Mouse (Mus musculus): ENCODE measurements around the gene Pygm. TPM values are rescaled to one million over a fixed set of nuclear protein-coding genes. Genes with fewer than 3 reads are reported as not detected.

Pygm gene
- polyA plus RNA-seq, 1 experiment from 2014 or later, result 84.3 TPM

GRCm38 (mm10) chr19:6340524-6341452 is 43.4 kb upstream of the Pygm start, which contains the start of gene Map4k2:
Gene Map4k2 (plus strand): TSS chr19:6341135.
- Histone ChIP-seq H3K4me1 (ENCODE audit: control insufficient read depth, insufficient read depth, low read length) (peaks cover 11% of the 10 kb centered on the region), H3K4me3 (ENCODE audit: low read depth, low read length) (peak within 1 kb of the TSS; percentile 68), H3K36me3 (ENCODE audit: control insufficient read depth, insufficient read depth, low read length) (peaks cover 67% of the 10 kb centered on the region), H3K27me3 (replicated peaks; ENCODE audit: control insufficient read depth, insufficient read depth, low read length) (no peaks in the 10 kb centered on the region), H3K4me2 (ENCODE audit: low read depth, low read length) (peak within 1 kb of the TSS; percentile 88), H3K9ac (ENCODE audit: low read depth, low read length) (peak within 1 kb of the TSS; percentile 76), H3K9me3 (ENCODE audit: control insufficient read depth, low read length) (no peaks in the 10 kb centered on the region), H3K27ac (replicated peaks; ENCODE audit: low read depth, low read length) (peak within 1 kb of the TSS; percentile 46; the same call in 1 of the 2 replicates)
- peak; percentile 86 for DNase-seq (ENCODE audit: low spot score)
- peak; percentile 84 for ATAC-seq (ENCODE audit: low read depth)
- WGBS, result 8% methylated on average over 45 of the region's 72 CpGs

DNA sequence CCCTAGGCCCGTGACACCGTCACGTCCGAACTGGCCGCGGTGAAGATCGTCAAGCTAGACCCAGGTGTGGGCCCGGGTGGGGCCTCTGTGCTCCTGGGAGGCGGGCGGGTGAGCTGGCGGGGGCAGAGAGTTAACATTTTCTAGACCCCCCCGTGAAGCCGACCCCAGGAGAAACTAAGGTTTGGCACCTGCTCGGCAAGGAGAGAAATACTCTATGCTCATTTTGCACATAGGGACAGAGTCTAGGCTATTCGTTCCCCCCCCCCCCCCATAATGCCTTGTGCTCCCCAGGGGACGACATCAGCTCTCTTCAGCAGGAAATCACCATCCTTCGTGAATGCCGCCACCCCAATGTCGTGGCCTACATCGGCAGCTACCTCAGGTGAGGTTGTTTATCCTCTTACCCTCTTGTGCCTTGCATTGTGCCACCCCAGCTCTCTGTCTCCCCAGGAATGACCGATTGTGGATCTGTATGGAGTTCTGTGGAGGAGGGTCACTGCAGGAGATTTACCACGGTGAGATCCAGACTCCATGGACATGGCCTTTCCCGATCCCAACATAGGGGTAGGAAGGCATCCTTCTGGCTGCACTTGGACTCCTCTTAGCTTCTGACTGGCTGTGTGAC is 42.6 kb upstream of the Pygm start:
- Histone ChIP-seq H3K27ac (replicated peaks; ENCODE audit: low read depth, low read length) (peak overlapping the region; percentile 46; the same call in 1 of the 2 replicates), H3K36me3 (ENCODE audit: control insufficient read depth, insufficient read depth, low read length) (peaks cover 75% of the 10 kb centered on the region), H3K9me3 (ENCODE audit: control insufficient read depth, low read length) (no peaks in the 10 kb centered on the region), H3K27me3 (replicated peaks; ENCODE audit: control insufficient read depth, insufficient read depth, low read length) (no peaks in the 10 kb centered on the region), H3K4me2 (ENCODE audit: low read depth, low read length) (peak overlapping the region; percentile 88), H3K4me3 (ENCODE audit: low read depth, low read length) (peak overlapping the region; percentile 68), H3K9ac (ENCODE audit: low read depth, low read length) (peak overlapping the region; percentile 76), H3K4me1 (ENCODE audit: control insufficient read depth, insufficient read depth, low read length) (peaks cover 4% of the 10 kb centered on the region)
- 11% methylated on average over 20 of the region's 23 CpGs for WGBS
- DNase-seq (ENCODE audit: low spot score) (no peak), ATAC-seq (ENCODE audit: low read depth) (no peak)

DNA sequence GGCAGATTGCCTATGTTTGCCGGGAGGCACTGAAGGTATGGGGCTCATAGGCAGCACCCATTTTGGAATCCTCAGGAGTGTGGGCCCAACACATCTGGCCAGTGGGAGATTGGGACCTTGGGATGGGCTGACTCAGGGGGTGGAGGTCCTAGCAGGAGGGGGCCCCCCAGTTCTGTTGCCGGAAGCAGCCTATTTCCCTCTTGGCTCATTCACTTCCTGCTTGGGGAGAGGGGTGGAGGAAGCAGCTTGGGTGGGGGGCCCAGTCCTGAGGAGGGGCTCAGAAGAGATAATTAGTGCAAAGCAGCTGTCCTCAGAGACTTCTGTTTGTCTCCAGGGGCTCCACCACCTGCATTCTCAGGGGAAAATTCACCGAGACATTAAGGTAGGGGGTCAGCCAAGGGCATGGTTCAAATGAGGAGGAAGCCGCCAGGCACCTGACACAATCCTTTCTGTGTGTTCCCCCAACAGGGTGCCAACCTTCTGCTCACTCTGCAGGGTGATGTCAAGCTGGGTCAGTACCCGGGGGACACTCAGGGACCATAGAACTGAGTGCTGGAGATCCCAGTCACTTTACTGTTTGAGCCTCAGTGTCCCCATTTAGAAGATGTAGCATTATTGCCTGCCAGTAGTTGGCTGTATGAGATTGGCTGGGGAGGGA is 41.8 kb upstream of the Pygm start:
- ATAC-seq (ENCODE audit: low read depth) (no peak), DNase-seq (ENCODE audit: low spot score) (no peak)
- Histone ChIP-seq H3K27me3 (replicated peaks; ENCODE audit: control insufficient read depth, insufficient read depth, low read length) (no peaks in the 10 kb centered on the region), H3K27ac (replicated peaks; ENCODE audit: low read depth, low read length) (no peak overlapping the region), H3K9me3 (ENCODE audit: control insufficient read depth, low read length) (no peaks in the 10 kb centered on the region), H3K36me3 (ENCODE audit: control insufficient read depth, insufficient read depth, low read length) (peaks cover 76% of the 10 kb centered on the region), H3K4me2 (ENCODE audit: low read depth, low read length) (no peak overlapping the region; the same call in 1 of the 2 replicates), H3K4me1 (ENCODE audit: control insufficient read depth, insufficient read depth, low read length) (no peaks in the 10 kb centered on the region), H3K4me3 (ENCODE audit: low read depth, low read length) (no peak overlapping the region), H3K9ac (ENCODE audit: low read depth, low read length) (no peak overlapping the region)
- 62% methylated on average over 5 of the region's 5 CpGs for WGBS

DNA sequence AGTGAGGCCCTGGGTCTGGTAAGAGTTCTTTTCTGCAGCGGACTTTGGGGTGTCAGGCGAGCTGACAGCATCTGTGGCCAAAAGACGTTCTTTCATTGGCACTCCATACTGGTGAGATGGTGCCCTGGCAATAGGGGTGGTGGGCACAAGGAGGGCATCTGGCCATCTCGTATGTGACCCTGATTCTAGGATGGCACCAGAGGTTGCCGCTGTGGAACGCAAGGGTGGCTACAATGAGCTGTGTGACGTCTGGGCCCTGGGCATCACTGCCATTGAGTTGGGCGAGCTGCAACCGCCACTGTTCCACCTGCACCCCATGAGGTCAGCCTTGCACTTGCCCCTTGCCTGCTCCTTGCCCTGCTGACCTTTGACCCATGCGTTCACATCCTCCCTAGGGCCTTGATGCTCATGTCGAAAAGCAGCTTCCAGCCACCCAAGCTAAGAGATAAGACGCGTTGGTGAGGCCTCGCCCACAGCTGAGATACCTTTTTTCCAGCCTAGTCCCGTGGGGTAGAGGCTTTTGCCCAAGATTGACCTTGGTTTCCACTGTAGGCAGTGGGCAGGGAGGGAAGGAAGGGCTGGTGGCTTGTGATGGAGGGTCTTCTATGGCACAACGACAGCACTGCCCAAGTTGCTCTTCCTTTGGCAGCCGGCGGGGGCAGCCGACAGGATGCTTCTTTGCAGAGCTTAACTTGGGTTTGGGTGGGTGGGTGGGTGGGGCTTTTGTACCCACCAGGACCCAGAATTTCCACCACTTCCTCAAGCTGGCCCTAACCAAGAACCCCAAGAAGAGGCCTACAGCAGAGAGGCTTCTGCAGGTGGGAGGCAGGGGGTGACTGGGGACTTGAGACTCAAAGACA is 40.9 kb upstream of the Pygm start:
- H3K36me3 ChIP-seq (ENCODE audit: control insufficient read depth, insufficient read depth, low read length), result peaks cover 70% of the 10 kb centered on the region

GRCm38 (mm10) chr19:6343996-6344395 is 40.2 kb upstream of the Pygm start:
- H3K4me3 ChIP-seq (ENCODE audit: low read depth, low read length), result no peak overlapping the region
- peaks cover 65% of the 10 kb centered on the region for H3K36me3 ChIP-seq (ENCODE audit: control insufficient read depth, insufficient read depth, low read length)
- DNase-seq (ENCODE audit: low spot score), result no peak
- no peaks in the 10 kb centered on the region for H3K27me3 ChIP-seq (replicated peaks; ENCODE audit: control insufficient read depth, insufficient read depth, low read length)
- H3K4me2 ChIP-seq (ENCODE audit: low read depth, low read length), result no peak overlapping the region
- 93% methylated on average over 5 of the region's 5 CpGs for WGBS
- no peaks in the 10 kb centered on the region for H3K4me1 ChIP-seq (ENCODE audit: control insufficient read depth, insufficient read depth, low read length)
- no peak for ATAC-seq (ENCODE audit: low read depth)
- H3K27ac ChIP-seq (replicated peaks; ENCODE audit: low read depth, low read length), result no peak overlapping the region
- H3K9me3 ChIP-seq (ENCODE audit: control insufficient read depth, low read length), result no peaks in the 10 kb centered on the region
- H3K9ac ChIP-seq (ENCODE audit: low read depth, low read length), result no peak overlapping the region

More for the DNA sequence above, 40.9 kb upstream of the Pygm start:
- DNase-seq (ENCODE audit: low spot score), result no peak
- no peak for ATAC-seq (ENCODE audit: low read depth)
- no peaks in the 10 kb centered on the region for H3K4me1 ChIP-seq (ENCODE audit: control insufficient read depth, insufficient read depth, low read length)
- H3K27me3 ChIP-seq (replicated peaks; ENCODE audit: control insufficient read depth, insufficient read depth, low read length), result no peaks in the 10 kb centered on the region
- 83% methylated on average over 19 of the region's 19 CpGs for WGBS
- no peak overlapping the region for H3K9ac ChIP-seq (ENCODE audit: low read depth, low read length)
- no peak overlapping the region for H3K27ac ChIP-seq (replicated peaks; ENCODE audit: low read depth, low read length)
- H3K4me3 ChIP-seq (ENCODE audit: low read depth, low read length), result no peak overlapping the region
- H3K4me2 ChIP-seq (ENCODE audit: low read depth, low read length), result no peak overlapping the region
- no peaks in the 10 kb centered on the region for H3K9me3 ChIP-seq (ENCODE audit: control insufficient read depth, low read length)

DNA sequence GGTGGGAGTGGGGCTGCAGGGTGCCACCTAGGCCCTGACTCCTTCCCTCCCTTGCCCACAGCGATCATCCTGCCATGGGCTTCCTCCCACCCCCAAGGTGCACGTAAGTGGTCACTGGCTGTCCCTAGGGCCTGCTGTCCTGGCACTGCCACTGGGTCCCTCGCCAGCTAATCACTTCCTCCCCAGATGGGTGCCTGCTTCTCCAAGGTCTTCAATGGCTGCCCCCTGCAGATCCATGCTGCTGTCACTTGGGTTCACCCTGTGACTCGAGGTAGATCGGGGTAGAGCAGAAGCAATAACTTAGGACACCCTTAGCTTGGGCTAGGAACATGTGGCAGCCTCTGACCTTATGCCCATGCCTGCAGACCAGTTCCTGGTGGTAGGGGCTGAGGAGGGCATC is 38.2 kb upstream of the Pygm start:
- Histone ChIP-seq H3K36me3 (ENCODE audit: control insufficient read depth, insufficient read depth, low read length) (peaks cover 60% of the 10 kb centered on the region), H3K9ac (ENCODE audit: low read depth, low read length) (no peak overlapping the region), H3K4me1 (ENCODE audit: control insufficient read depth, insufficient read depth, low read length) (no peaks in the 10 kb centered on the region), H3K9me3 (ENCODE audit: control insufficient read depth, low read length) (no peaks in the 10 kb centered on the region), H3K4me3 (ENCODE audit: low read depth, low read length) (no peak overlapping the region), H3K27me3 (replicated peaks; ENCODE audit: control insufficient read depth, insufficient read depth, low read length) (no peaks in the 10 kb centered on the region), H3K27ac (replicated peaks; ENCODE audit: low read depth, low read length) (no peak overlapping the region), H3K4me2 (ENCODE audit: low read depth, low read length) (no peak overlapping the region)
- ATAC-seq (ENCODE audit: low read depth) (no peak), DNase-seq (ENCODE audit: low spot score) (no peak)
- WGBS, result 93% methylated on average over 4 of the region's 5 CpGs

DNA sequence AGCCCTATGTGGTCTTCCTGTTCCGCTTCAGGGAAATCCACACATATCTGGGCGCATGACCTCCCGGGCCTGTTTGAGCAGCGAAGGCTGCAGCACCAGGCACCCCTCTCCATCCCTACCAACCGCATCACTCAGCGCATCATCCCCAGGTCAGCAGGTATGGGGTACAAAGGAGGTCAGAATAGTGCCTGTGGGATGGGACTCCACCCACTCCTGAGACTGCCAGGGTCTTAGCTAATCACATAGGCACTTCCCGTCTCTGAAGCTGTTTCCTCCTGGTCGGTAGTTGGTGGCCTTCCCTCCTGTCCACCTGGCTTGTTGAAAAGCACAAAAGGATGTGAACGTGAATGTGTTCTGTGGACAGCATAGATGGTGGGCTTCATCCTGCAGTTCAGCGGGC is 37.5 kb upstream of the Pygm start:
- Histone ChIP-seq H3K27ac (replicated peaks; ENCODE audit: low read depth, low read length) (no peak overlapping the region), H3K27me3 (replicated peaks; ENCODE audit: control insufficient read depth, insufficient read depth, low read length) (no peaks in the 10 kb centered on the region), H3K4me1 (ENCODE audit: control insufficient read depth, insufficient read depth, low read length) (no peaks in the 10 kb centered on the region), H3K4me2 (ENCODE audit: low read depth, low read length) (no peak overlapping the region), H3K9ac (ENCODE audit: low read depth, low read length) (no peak overlapping the region), H3K4me3 (ENCODE audit: low read depth, low read length) (no peak overlapping the region), H3K9me3 (ENCODE audit: control insufficient read depth, low read length) (no peaks in the 10 kb centered on the region), H3K36me3 (ENCODE audit: control insufficient read depth, insufficient read depth, low read length) (peaks cover 60% of the 10 kb centered on the region)
- no peak for ATAC-seq (ENCODE audit: low read depth)
- no peak for DNase-seq (ENCODE audit: low spot score)
- WGBS, result 86% methylated on average over 10 of the region's 10 CpGs

GRCm38 (mm10) chr19:6347615-6348014 is 36.6 kb upstream of the Pygm start:
- peaks cover 62% of the 10 kb centered on the region for H3K36me3 ChIP-seq (ENCODE audit: control insufficient read depth, insufficient read depth, low read length)
- ATAC-seq (ENCODE audit: low read depth), result no peak
- no peaks in the 10 kb centered on the region for H3K27me3 ChIP-seq (replicated peaks; ENCODE audit: control insufficient read depth, insufficient read depth, low read length)

More at GRCm38 (mm10) chr19:6347615-6348014, 36.6 kb upstream of the Pygm start:
- Histone ChIP-seq H3K4me2 (ENCODE audit: low read depth, low read length) (no peak overlapping the region), H3K4me3 (ENCODE audit: low read depth, low read length) (no peak overlapping the region), H3K9me3 (ENCODE audit: control insufficient read depth, low read length) (no peaks in the 10 kb centered on the region), H3K9ac (ENCODE audit: low read depth, low read length) (no peak overlapping the region), H3K27ac (replicated peaks; ENCODE audit: low read depth, low read length) (no peak overlapping the region), H3K4me1 (ENCODE audit: control insufficient read depth, insufficient read depth, low read length) (no peaks in the 10 kb centered on the region)
- DNase-seq (ENCODE audit: low spot score), result no peak
- WGBS, result 90% methylated on average over 4 of the region's 4 CpGs

Data from embryonic facial prominence, embryonic 14.5 days (tissue).